Mouse (Mus musculus): ENCODE measurements around the gene Prpsap2.
A peak's percentile ranks its signal among the peaks of the same experiment; 100 is the strongest.

Gene Prpsap2

DNA sequence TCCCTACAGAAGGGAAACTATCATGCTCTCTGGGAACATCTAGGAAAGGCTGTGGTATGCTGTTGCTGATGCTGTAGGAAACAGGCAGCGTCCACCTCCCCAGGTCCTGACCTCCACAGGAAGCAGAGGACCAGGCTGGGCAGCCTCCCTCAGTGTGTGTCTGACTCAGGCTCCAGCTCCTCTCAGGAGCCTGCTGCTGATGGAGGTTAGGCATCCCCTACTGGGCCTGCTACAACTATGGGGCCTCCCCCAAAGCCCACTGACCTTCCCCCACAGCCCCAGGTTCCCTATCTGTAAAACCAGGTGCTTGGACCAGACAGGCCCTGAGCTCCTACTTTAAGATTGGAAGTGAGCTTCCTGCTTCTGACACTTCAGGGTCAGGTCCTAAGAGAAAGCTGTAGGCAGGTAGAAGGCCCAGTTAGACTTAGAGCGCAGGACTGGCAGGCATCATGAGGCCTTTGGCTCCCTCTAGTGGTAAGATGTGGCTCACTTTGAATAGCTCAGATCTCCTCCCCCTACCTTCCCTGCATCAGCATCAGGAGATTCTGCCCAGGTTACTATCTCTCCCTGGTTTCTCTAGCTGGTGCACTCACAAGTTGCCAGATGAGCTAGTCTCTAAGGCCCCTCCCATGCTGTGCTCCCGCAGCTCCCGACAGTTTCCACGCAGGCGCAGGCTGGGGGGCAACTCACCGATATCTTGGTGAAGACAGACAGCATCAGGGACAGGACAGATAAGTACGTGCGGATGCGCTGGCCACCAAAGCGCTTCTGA is 47.4 kb downstream of the Prpsap2 start:
- DNase-seq, result peak; percentile 74

DNA sequence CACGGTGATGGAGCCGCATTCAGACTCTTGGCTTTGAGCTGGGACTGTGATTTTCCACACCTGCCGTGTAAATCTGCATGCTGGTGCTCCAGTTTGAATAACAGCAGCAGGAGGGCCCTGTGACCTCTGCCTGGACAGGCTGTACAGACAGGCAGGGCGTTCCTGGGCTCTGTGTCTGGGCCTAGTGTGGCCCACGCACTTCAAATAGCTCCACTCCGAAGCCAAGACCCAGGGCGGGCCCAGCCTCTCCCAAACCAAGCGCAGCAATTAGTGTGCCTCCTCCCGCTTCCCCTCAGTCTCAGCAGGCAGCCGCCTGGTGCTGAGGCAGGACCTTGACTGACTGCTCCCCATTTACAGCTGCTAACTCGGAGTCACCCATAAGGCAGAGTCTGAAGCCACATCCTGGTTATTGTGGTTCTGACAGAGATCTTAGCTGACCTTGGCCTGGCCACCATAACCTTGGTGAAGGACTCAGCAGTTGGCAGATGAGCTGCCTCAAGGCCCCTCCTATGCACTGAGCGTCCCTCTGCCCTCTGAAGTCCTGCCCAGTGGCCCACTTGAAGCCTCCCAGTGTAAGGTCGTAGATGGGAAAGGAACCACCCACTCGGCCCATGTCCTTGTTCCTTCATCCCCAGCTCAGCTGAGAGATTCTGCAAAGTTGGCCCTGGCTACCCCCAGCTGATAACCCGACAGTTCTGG is 48.6 kb downstream of the Prpsap2 start:
- DNase-seq, result no peak

DNA sequence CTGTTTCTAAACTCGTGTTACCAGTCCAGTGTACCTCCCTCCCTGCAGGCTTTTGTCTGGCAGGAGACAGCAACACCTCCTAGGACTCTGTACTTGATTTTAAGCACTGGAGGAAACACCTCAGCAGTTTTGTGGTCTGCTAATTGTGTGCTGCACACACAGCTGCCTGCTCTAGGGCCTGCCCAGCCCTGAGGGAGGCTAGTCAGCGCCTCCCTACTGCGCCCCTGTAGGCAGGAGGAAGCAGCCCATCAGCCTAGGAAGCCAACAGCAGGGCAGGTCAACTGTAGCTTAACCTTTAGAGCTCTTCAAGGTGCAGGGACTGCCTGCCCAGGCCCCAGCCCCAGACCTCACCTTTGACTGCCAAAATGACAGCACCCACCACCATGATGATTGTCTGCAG is 53.0 kb downstream of the Prpsap2 start:
- DNase-seq, result no peak

DNA sequence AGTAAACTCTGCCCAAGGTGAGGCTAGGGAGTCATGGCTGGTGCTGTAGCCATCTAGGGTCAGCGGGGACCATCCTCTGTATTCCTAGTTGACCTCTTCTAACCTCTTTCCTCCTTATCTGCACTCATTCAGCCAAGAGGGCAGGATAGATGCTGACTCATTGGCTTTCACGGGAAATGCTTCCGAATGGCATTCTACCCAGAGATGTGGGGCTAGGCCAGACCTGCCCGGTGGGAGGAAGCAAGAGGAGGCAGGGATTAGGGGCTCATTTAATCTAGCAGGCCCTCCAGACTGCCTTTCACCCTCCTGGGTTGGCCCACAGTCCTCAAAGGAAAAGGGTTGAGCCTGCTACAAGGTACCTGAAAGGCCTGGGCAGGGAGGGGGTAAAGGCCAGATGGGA is 55.7 kb downstream of the Prpsap2 start:
- DNase-seq, result no peak

DNA sequence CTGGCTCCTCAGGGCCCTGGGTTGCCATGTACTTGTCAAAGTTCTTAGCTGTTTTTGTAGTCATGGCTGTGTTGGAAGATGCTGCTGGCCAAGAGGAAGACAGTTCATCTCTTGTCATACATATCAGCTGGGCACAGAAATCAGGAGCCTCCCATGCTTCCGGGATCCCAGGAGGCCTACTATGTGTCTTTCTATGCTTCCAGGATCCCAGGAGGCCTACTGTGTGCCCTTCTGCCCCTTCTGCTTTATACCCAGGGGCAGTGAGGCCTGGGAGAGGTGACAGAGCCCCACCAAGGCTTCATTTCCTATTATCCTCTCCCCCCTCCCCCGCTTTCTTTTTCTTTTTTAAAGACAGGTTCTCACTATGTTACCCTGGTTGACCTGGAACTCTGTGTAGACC is 56.3 kb downstream of the Prpsap2 start:
- no peak for DNase-seq

DNA sequence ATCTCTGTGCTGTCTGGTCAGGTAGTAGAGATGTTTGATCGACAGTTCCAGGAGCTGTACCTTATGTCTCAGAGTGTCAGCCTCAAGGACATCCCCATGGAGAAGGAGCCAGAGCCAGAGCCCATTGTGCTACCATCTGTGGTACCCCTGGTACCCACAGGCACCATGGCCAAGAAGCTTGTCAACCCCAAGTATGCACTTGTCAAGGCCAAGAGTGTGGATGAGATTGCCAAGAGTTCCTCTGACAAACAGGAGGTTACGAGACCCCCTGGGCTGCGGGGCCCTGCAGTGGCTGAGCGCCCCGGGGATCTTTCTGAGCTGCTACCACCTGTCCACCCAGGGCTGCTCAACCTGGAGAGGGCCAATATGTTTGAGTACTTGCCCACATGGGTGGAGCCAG is 59.4 kb downstream of the Prpsap2 start:
- DNase-seq, result no peak

DNA sequence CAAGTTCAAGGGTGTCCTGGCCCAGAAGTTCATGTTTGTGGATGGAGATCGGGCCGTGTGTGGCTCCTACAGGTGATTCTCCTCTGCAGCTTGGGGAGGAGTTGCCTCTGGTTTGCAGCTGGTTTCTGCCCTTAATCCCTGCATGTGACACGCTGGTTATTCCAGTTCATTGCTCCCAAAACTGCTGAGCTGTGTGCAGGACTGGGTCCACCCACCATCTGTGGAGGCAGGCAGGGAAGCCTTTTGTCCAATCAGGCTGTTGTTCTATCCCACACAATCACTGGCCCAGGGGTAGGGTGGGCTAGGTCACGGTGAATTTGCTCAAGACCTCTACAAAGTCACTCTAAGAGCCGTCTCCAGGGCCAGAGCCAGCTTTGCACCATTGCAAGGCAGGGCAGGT is 60.2 kb downstream of the Prpsap2 start:
- DNase-seq, result no peak

DNA sequence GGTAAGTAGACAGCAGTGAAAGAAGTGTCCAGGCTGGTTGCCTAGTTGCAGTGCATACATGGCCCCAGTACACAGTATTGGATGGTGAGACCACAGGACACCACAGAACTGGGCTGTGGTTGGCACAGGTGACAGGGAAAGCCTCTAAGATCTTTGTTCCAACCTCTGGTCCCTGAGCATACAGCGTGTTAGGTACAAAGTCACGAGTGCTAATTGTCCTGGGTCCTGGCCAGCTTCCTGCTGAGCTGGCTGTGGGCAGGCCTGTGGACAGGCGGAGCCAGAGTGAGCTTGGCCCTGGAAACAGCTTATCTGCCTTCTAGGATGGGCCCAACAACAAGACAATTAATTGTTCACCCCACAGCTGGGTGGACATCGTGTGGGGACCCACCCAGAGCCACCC is 62.0 kb downstream of the Prpsap2 start:
- DNase-seq, result peak; percentile 57

DNA sequence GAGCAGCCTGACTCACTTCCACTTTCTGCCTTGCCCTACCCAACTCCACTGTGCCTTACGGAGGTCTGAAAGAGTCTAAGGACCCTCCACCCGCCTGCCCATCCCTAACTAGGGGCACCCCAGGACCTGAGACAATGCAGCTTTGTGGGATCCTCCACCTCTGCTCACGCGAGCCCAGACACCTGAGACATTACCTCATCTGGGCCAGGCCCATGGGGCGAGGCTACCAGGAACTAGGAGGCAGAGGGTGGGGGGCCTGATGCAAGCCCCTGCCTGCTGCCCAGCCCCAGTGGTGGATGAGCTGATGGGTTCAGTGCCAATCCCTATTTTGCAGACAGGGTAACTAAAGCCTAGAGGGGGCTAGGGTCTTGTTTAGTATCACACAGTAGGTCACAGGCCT is 62.4 kb downstream of the Prpsap2 start:
- DNase-seq, result no peak

DNA sequence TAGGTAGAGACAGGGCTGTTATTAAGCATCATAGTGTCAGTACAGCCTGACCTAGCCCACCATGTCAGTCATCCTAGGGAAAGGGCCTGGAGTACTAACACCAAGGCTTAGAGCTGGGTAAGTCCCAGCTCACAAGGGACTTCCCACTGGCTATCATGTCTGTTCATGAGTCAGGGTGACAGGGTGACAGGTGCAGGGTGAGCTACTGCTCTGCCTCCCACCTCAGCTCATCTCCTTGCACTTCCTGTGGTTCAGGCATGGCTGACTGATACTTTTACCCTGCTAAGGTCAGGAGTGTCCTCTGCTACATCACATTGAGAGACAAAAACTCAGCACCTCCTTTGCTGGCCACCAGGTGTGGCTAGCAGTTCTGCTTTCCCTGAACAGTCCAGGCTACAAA is 63.0 kb downstream of the Prpsap2 start:
- DNase-seq, result no peak

DNA sequence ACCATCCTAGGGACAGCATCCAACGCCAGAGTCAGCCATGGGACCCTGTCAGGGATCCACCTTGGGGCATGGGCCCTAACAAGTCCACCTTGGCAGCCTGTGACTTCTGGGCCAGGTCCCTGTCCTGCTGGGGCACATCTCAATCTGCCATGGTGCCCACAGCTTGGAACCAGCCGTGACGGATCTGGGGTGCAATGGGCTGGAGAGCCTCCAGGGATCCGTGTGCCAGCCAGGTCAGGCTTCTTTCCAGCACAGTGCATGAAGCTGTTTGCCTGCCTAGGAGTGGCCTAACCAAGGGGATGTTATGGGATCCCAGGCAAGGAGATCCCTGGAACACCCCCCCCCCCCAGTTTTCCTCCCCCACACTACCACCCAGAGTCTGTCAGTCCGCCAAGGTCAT is 68.9 kb downstream of the Prpsap2 start:
- peak; percentile 82 for DNase-seq

DNA sequence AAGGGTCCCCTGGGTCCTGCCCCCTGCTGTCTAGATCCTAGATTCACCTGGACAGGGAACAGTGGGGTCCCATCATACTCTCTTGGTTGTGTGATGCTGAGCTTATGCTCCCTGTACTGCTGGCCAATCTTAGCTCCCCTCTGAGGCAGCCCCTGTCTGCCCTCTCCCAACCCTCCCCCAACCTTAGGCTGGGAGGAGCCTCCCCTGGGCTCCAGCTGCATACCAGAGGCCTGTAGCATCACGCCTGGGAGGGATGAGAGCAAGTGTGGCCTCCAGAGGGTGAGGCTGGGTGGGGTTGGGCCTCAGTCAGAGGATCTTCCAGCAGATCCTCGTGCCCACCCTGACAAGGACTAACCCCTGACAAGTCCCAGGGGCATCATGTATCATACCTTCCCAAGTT is 74.3 kb downstream of the Prpsap2 start:
- no peak for DNase-seq

DNA sequence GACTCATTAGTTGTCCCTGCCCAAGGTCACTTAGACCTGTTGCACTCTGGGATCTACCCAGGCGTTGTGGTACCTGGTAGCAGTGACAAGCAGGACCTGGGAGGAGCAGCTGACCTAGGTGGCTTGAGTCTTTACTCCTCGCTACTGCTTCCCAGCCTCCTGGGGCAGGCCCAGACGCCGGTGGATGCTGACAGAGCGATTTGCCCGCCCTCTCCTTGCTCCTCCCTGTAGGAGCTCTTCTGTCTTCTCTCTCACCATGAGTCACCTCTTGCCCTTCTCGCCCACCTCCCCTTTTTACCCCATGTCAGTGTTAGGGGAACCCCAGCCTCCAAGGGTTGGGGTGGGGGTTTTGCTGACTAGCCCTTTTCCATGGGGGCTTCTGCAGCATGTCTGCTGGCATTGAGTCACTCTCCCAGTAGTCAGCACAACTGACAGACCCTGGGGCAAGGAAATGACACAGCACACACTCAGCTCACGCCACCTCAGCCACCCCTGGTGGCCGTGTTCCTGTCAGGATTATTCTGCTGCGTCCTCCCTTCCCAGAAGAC is 74.9 kb downstream of the Prpsap2 start:
- DNase-seq, result no peak

DNA sequence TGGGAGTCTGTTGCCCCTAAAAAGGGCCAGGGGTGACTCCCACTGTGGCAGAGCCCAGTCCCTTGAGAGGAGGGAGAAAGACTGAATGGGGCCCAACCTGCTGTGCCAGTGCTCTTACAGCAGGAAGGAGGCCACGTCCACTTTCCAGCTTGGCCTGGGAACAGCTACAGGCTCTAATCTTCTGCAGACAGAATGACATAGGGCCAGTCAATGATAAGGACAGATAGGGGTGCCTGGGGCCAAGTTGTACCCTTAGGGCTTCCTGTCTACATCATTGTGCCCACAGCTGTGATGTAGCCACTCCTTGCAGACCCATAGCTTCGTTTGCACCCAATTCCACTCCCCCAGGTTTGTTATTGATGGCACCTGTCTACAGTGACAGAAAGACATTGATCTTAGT is 75.7 kb downstream of the Prpsap2 start:
- DNase-seq, result no peak

DNA sequence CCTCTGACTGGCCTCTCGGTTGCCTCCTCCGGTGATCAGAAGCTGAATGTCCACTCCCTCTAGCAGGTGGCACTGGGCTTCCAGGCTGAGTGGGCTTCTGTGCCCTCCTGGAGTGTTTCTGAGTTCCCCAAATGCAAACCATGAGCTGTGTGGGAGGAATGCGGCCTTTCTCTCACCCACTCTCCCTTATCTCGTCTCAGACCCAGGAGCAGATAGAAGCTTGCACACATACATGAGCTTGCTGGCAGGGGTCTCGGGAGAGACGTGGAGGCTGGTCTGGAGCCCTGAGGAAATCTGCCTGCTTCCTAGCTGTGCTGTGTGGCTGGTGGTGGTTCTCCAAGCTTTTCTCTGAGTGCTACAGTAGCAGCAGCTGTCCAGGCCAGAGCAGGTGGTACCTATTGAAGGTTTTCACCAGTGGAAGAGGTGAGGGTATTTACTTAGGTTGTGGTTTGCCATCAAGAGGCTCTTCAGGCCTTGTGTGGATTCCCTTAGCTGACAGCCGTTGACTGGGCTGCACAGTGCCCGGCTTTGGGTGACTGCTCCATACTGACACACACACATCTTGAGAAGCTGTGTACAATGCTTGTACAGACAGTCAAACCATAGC is 76.7 kb downstream of the Prpsap2 start:
- no peak for DNase-seq

DNA sequence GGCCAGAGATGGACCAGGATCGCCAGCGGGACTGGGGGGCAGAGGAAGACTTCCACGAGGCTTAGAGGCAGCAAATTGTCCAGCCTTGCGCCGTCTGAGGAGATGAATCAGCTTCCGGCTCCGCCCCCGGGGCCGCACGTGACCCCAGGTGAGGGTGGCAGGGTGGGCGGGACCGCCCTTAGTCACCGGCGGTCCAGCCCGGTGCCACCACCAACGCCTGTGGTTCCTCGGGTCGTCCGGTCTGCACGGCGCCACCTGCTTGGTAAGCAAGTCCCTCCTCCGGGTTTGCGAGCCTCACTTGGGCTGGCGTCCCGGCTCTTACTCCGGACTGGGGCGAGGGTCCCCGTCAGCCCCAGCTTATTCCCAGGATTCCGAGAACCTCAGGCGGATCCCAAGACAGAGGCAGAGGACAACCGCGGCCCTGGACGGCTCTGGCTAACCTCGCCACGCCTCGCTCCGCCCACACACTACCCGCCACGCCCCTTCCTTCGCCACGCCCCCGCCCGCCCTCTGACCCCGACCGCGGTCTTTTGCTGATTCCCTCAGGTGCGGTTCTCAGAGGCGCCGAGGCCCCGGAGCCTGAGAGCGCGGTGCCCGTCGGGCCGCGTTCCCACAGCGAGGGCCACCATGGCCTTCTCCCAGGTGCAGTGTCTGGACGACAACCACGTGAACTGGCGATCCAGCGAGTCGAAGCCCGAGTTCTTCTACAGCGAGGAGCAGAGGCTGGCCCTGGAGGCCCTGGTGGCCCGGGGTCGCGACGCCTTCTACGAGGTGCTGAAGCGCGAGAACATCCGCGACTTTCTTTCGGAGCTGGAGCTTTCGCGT is 77.8 kb downstream of the Prpsap2 start, which contains the start of gene Fam83g:
Gene Fam83g, plus strand, starts transcription at position 185 of the 825 bp plus-strand sequence.
- no peak for DNase-seq

Data from cerebellum, adult 11-12 months (tissue).